Mouse (Mus musculus): ENCODE results near the gene Trmt61a.

DNA sequence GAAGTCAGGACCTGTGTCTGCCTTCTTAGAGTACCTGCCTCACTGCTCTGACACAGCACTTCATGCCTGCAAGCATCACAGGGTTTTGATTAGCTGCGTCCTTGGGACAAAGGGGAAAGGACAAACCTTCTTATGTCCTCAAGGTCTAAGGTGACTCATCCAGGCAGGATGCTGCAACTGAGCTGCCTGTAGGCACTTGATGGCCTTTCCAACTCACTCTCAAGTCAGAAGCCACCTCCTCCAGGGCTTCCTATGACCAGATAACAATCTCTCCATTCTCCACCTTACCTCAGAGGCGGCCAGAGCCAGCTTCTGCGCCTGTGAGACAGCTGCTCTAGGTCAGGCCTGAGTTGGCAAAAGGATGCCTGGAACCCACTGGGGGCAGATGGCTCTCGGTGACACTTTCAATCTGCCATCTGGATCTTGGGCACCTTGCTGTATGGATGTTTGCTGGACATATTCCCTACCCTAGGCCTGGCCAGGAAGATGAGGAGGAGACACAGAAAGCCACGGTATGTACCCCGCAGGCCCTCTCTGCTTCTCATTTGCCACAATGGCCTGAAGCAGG lies 20.5 kb downstream of the Trmt61a start:
- no peak for TF ChIP-seq CTCF (conservative IDR thresholded peaks at IDR 0.05; ENCODE audit: low read length)
- TF ChIP-seq POU5F1 (IDR thresholded peaks at IDR 0.05; ENCODE audit: borderline replicate concordance, low read length), result no peak
- no peak for TF ChIP-seq NANOG (IDR thresholded peaks at IDR 0.05; ENCODE audit: borderline replicate concordance, low read length)

All from E14TG2a.4 (cell line).